Mouse (Mus musculus) gonadal fat pad, adult 2 months (tissue): ENCODE data around the gene Gzmb. TPM values are rescaled to one million over a fixed set of nuclear protein-coding genes. Genes with fewer than 3 reads are reported as not detected.

Experiments used
- polyA plus RNA-seq: library from polyadenylated mRNA; depleted of rRNA; stranded (reverse); fragments of >200 nt; gene quantifications from 2 replicates; pipeline ENCODE4 v1.2.3, GENCODE M21; 2012; rRNA removed

Gene Gzmb
- polyA plus RNA-seq, 1 experiment = 0.78 TPM

Other genes with a start within 250 kb of the Gzmb start
- gene Mcpt1, start 244.3 kb downstream of the Gzmb start, polyA plus RNA-seq = not detected in 2 replicates
- not detected in 2 replicates for gene Mcpt9, start 231.8 kb downstream of the Gzmb start, polyA plus RNA-seq
- not detected in 2 replicates for gene Mcpt2, start 220.2 kb downstream of the Gzmb start, polyA plus RNA-seq
- 0.92 and 2.8 TPM in 2 replicates for gene Mcpt4, start 199.9 kb downstream of the Gzmb start, polyA plus RNA-seq
- gene Mcpt8, start 177.0 kb downstream of the Gzmb start, polyA plus RNA-seq = not detected in 2 replicates
- gene Ctsg, start 159.7 kb downstream of the Gzmb start, polyA plus RNA-seq = 0.11 and 0.20 TPM in 2 replicates
- gene Gzme, start 141.6 kb downstream of the Gzmb start, polyA plus RNA-seq = not detected in 2 replicates
- not detected in 2 replicates for gene Gzmd, start 129.7 kb downstream of the Gzmb start, polyA plus RNA-seq
- not detected in 2 replicates for gene Gzmg, start 102.7 kb downstream of the Gzmb start, polyA plus RNA-seq
- not detected in 2 replicates for gene Gzmn, start 87.7 kb downstream of the Gzmb start, polyA plus RNA-seq
- gene Gzmf, start 50.8 kb downstream of the Gzmb start, polyA plus RNA-seq = not detected in 2 replicates
- gene Gzmc, start 27.6 kb downstream of the Gzmb start, polyA plus RNA-seq = 0.19 TPM in 1 of 2 replicates, not detected in the other
- 0.19 and 0.47 TPM in 2 replicates for gene Atp12a, start 102.8 kb upstream of the Gzmb start, polyA plus RNA-seq
- gene Rnf17, start 140.3 kb upstream of the Gzmb start, polyA plus RNA-seq = 0.36 and 0.43 TPM in 2 replicates